Mouse (Mus musculus) cerebellum, adult 11-12 months (tissue): ENCODE results near the gene Cdh12.
"Not testable (repeated sequence)": the region's sequence is repeated elsewhere in the genome, so short reads cannot be mapped to it uniquely, and the experiment has no call there.

Source experiments
- DNase-seq: peaks from one replicate; pipeline ENCODE4 v3.0.0; 2022

Gene Cdh12

DNA sequence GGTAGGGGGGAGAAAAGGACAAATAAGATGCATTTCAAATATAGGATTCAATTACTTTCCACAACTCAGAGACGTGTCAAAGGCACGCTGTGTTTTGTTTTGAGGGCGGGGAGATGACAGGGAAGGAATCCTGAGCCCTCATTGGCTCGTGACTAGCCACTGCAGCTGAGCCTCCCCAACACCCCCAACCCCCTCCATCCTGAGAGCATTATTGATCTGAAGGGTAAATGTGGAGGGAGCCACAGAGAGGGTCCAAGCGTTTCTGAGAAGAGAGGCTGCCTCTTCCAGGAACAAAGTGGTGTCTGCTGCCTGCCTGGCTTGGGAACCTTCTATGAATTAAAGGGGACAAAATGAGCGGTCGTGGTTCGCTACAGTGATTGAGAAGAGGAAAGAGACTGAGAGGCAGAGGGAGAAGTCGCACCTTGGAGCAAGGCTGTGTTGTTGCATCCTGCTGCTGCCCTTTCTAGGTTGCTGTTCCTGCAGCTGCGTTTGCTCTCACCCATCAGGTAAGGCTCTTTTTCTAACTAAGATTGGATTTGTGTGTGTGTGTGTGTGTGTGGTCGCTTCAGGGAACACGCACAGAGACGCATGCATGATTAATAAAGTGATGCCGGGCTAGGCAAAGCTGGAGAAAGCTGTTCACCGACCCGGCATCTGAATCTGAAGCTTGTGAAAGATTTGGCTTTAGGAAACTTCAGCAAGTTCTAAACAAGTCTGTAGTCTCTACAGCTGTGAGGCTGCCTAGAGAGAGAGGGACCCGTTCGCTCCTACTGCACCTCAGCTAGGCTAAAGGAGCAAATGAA is at the start of gene Cdh12:
Gene Cdh12 (plus strand): TSS at position 405 of the 803 bp plus-strand sequence.
- no peak for DNase-seq

DNA sequence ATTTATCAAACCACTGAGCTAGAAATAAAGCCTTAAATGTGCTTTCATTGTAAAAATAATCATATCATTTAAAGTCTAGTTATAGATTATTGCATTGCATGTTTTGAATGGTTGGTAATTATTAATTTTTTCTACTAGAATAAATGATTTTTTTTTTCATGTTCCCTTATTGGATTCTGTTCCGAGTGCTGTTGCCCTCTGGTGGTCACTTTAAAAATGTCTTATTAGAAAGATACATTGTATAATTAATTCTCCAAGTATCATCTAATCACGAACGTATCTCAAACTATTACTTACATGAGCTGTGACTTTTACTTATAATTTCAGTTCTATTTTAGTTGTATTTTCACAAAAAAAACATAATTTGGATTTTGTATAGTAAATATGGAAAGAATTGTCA is 45.5 kb upstream of the Cdh12 start:
- no peak for DNase-seq

DNA sequence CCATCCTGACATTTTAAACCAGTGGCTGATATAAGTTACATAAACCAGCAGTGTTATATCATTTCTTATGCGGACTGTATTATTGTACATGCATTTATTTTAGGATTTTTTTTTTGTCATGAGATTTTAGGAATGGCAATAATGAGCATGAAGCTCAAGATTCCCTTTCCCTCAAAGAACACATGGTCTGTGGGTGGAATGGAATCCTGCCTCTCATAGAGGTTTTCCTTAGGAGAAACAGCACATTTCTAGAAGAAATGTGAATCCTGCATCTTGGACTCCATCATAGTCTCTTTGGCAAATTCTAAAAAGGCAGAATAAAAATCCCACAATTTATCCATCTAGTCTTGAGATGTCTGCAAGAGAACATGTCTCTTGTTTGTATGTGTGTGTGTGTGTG is 35.7 kb upstream of the Cdh12 start:
- no peak for DNase-seq

DNA sequence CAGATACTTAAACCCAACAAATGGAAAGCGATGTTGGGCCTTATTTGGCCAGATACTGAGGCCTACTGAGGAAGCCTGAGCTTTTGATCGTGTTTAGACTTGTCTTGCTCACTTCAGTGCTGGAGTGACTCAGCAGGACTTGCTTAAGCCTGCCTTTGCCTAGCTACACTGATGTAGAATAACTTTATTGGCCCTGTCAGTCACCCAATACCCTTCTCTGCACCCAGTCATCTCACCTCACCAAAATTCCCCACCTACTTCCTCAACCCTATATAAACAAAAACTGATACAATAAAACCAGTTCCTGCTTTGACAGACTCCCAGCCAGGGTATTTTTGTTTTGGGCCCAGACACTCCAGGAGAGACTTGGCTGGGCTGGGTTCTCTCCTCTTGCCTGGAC is 12.7 kb upstream of the Cdh12 start:
- no peak for DNase-seq

DNA sequence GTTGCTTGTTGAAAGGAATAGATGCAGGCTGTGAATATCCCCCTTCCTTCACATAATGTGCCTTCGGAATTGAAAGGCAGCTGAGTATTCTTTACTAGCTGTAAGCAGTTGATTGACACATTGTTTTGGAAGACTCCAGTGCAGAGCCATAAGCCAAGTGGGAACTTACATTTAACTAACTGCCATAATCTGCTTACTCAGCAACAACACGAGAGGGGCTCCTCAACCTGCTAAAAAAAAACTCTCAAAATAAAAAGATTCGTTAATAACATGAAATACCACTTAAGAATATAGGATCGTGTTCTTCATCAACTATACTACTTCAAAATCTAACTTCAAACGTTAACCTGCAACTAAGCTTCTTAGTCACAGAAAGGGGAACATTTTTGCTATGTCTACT is 1.5 kb downstream of the Cdh12 start:
- no peak for DNase-seq

DNA sequence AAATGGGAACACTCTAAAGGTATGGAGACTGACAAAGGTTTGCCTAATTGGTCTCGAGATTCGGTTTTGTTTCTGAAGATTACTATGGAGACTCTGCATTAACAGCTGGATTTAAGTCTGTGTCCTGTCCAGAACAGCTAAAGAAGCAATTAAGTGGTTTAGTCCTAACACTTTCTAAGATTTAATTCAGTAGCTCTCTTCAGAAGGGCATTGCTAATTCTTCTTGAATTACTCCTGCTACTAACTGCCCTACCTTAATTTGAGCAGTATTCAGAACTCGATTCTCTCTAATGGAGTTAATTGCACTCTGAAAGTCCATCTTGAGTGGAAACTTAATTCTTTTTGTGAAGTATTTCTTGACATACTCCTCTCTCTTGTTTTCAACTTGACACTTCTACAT is 9.4 kb downstream of the Cdh12 start:
- no peak for DNase-seq

DNA sequence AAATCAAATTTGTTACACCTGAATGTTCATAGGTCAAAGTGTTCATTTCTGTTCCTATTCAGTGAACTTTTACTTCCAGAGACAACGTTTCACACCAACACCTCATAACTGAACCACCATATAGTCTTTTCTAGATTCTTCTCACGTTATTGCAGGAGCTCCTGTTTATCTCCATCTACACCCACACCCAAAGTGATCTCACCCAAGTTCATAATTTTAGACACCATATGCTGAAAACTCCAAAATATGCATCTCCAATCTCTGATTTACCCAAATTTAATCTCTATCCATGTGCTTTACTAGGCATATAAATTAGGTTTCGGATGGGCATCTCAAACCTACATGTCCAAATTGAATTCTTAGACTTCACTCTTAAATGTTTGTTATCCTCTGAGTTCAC is 13.4 kb downstream of the Cdh12 start:
- no peak for DNase-seq

DNA sequence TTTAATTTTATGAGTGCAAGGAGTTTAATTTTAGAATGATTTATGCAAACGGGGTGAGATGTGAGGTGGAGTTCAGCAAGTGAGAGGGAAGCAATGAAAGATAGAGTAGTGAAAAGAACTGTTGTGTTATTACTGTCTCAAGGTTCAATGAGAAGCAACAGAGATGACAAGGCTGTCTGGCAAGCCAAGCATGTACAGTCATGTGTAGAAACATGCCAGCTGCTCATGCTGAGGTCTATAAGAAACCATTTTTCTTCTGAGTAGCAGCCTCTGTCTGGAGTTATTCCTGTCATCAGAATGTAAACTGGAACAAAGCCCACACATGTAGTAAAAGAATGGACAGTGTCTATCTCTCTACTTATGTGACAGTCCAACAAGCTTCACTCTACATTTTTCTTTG is 14.5 kb downstream of the Cdh12 start:
- no peak for DNase-seq

DNA sequence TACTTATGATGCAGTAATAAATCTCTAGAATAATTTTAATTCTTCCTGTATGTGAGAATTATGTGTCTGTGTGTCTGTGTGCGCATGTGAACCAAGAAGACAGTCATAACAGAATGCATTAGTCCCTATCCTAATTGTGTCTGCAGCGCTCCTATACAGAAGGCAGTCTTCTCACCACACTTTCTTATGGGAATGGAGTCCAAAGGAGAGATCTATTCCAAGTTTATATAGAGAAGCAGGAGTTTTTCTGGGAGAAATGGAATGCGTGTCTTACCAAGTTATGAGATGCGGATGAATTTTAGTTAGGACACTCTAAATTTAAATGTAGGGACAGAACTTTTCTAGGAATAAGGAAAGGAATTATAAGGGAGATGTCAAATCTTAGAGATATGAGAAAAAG is 101.9 kb downstream of the Cdh12 start:
- DNase-seq = no peak

DNA sequence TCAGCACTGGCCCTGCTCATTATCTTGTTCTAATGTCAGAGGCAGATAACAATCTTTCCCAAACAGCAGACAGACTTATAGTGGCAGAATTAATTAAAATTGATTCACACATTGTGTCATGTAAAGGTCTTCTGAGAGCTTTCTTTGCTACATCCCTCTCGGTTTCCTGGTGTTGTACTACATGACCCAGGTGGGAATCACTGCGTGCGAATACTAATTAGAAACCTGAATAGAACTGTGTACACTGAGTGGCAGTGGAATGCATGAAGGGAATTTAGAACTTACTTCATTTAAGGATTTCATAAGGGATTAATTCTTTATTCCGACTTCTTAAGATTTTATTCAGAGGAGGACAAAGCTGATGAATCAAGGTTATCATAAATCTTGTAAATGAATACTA is 121.9 kb downstream of the Cdh12 start:
- DNase-seq = no peak

DNA sequence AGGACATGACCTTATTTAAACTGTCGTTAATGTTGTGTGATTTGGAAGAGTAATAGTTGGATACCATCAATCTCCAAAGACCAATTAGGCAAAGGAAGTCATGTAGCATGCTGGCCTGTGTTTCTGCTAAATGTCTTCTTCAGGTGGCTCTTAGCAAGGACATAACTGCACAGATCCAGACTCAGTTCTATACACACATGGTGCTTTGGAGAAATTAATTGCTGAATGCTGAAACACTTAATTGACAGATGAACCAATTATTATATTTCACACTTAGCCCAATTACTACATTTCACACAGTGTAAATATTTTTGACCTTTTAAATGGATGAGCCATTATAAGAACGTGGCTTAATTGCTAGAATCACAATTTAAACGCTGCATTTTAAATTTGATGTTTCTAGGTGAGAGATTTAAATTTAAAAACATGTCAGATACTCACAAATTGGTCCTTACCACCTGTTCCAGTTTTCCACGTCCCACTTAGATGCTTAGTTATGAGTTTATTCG is 133.6 kb downstream of the Cdh12 start:
- DNase-seq = no peak

DNA sequence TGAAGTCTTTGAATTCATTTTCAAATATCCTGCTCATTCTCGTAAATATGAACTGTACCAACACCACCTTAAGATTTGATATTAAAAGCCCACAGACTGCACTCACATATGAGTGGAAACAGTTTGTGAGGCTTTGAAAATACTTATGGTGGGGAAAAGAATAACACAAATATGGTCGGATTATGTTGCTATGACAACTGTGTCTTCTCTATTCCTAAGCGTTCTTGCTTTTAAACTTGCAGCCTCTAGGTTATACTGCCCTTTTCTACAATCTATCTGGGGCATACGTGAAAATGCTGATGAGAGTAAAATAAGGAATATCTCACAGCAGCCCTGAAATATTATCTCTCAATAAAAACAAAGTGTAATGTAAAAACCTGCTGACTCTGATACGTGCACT is 142.5 kb downstream of the Cdh12 start:
- no peak for DNase-seq

DNA sequence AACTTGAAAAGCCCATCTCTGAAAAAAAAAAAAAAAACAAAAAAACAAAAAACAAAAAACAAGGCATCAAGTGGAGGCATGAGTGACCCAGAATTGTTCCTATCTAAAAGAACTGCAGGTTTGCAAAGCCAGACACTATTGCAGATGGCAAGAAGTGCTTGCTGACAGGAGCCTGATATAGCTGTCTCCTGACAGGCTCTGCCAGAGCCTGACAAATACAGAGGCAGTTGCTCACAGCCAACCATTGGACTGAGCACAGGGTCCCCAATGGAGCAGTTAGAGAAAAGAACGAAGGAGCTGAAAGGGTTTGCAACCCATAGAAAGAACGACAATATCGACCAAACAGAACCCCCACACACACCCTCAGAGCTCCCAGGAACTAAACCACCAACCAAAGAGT is 156.7 kb downstream of the Cdh12 start:
- not testable (repeated sequence) for DNase-seq

DNA sequence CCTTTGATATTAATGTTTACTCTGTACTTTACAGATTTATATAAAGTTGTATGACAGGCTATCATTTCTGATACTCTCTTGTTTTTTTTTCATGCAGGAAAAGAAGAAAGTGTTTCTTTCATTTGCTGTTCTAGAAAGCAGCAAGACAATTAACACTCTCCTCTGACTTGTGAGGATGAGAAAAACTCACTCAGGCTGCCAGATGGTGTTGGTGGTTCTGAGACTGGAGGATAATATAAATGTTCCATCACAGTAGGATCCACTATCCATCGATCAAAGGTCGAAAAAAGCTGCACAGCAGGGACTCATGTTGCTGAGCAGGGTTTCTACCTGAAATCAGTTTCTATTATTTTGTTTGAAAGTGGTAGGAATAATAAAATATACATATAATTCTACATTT is 185.5 kb downstream of the Cdh12 start:
- no peak for DNase-seq

DNA sequence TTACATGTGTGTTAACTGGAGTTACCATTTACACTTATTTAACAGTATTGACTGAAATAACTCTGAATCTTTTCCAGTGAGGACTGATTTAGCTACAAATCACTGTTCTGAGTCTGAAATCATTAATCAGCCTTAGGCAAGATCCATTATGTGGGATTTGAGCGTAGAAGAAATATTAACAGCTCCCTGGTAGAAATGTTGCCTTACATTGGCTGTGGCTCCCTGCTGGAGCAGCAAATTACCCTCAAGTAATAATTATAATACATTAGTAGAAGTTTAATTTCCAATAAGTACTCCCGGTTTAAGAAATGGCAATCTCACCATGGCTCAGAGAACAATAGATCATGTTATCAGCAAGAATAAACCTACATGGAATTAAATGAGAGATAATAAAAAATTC is 190.1 kb downstream of the Cdh12 start:
- no peak for DNase-seq

DNA sequence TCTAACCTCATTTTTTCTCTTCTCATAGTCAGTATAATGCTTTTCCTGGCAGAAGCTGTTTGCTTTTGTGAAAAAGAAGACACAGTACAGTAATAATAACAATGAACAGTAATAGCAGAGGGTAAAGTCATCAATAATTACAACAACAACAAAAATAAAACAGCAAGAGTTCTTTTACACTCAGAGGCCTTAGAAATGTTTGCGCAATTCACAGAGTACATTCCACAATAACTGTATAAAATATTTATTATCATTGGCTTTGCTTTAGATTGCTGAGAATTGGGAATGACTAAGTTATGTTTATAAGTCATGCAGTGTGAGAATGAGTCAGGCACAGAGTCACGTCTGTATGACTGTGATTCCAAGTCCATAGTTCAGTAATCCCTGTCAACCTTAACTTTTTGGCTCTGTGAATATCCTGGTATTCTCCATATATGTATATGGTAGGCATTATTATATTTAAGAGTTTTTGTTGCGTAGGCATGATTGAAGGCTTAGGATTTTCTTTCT is 193.9 kb downstream of the Cdh12 start:
- no peak for DNase-seq

DNA sequence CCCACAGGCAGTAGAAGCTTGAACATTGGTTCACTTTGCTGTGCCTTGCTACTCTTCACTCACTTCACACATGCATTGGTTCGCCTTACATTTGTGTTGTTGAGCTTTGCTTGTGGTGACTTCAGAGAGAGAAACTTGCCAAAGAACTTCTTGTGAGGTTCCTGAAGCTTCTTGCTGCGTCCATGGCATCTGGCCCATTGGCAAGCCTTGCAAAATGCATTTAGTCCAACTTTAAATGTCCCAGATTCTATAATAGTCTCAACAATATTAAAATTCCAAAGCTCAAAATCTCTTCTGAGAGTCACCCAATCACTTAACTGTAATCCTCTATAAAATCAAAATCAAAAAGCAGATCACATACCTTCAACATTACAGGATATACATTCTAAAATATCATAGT is 211.2 kb downstream of the Cdh12 start:
- no peak for DNase-seq

DNA sequence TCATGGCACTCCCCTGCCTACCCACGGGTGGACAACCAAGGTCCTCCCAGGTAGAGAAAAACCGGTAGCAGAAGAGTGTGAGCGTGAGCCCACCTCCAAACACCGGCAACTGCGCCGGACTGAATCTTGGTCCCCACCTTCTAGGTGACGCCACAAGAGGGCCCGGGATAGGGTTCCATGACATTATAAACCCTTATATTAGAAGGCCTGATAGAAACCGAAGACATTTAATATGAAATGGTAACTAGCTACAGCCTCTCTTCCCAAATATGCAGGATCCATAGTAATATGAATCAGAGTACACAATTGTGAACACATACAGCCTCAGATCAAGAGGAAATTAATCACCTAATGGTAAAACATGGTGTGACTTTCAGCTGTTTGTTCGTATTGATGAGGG is 217.6 kb downstream of the Cdh12 start, which contains the start of gene Acot10:
Gene Acot10 (minus strand): TSS at position 101 of the 400 bp plus-strand sequence.
- DNase-seq = no peak

DNA sequence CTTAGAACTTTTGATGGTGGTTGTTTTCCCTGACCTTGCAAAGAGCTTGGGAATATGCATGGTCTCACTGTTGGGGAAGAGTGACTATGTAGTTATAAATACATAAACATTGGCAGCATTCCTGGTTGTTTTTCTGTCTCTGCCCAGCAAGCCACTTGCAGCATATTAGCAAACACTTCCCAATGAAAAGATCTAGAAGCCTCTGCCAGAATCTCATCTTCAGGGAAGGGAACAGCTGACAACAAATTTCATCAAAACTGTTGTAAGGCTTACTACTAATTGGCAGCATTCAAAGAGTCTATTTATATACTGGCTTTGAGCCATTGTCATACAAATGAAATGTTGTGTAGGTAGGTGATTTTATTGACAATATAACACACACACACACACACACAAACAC is 218.3 kb downstream of the Cdh12 start:
- DNase-seq = no peak

DNA sequence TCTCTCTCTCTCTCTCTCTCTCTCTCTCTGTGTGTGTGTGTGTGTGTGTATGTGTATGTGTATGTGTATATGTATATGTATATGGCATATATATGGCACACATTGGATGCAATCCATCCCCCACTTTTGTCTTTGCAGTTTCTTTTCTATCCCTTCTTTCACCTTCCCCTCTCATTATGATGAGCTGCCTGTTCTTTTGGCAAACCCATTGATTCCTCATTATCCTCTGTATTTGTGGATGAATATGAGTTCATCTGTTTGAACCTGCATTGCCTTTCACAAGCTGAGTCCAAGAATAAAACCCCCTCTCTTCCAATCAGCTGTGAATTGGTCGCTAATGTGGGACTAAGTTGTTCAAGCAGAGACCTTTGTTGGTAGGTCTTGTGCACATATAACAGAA is 218.9 kb downstream of the Cdh12 start:
- no peak for DNase-seq

DNA sequence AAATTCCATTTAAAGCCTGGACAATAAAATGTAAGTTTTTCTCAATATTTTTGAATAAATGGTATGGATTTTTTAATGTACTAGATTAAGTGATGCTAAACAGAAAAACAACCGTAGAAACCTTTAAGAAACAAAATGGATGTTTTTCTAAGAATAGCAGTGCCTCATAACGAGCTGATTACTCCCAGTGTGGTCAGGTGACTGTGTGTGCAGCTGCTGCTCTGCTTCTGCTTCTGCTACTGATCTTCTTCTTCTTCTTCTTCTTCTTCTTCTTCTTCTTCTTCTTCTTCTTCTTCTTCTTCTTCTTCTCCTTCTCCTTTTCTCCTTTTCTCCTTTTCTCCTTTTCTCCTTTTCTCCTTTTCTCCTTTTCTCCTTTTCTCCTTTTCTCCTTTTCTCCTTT is 220.4 kb downstream of the Cdh12 start:
- not testable (repeated sequence) for DNase-seq

DNA sequence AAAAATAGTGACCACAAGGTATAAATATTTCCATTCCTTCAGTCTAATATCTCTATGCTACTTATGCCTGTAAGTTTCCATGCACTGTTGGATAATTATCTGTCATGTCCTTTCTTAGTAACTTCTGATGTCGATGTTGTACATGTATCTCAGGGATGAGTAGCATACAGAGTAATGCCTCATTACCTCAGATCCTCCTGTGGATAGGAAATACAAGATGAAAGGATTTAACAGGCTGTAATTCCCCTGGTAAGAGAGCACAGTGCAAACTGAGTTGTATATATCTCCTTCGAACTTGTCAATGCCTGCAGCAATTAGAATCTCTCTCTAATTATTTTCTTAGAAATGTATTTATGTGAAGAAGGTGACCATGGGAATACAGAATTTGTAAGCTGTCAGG is 233.7 kb downstream of the Cdh12 start:
- no peak for DNase-seq

DNA sequence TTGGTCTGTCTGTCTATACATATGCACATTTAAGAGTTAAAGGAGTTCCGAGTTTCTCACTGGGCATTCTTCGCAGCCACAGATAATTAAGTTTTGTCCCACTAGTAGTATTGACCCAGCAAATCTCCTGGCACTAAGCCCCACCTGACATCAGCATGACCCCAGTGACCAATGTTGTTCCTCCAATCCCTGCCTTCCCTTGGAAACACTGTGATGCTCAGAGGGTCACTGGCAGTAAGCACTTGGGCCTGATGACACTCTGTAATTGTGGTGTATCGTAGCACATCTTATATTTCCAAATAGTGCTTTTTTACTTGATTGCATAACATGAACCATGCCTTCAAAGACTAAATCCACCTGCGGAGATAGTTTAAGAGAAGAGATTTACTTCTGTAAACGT is 235.1 kb downstream of the Cdh12 start:
- DNase-seq = no peak

DNA sequence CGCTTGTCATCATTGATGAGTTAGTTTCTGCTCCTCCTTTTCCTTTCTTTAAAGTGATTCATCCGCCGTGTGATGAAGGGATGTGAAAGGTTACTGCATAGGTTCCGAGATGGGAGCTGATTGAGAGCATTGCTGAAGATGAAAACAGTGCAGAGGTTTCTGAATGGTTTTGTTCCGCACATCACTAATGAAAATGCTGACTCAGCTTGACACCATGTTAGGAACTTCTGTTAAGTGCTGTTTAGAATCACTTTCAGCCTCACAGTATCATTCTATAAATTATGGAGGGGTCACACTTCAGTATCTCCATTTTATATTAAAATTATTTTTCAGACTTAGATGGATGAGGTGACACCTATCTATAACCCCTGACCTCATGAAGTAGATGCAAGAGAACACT is 247.2 kb downstream of the Cdh12 start:
- no peak for DNase-seq

DNA sequence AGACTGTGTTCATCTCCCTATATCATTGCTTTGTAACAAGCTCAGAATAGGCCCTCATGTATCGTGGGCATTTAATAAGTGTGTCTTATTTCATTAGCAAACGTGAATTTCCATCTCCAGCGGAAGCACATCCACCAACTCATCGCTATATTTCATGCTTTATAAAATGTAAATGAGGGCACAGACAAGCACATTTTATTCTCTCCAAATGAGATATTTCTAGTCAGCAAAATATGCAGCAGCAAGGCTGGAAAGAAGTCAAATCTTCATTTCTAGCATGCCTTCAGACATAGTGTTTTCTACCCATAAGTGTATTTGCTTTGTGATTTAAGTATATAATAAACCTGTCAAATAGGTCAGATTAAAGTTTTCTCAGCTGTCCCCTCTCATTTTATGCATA is 262.8 kb downstream of the Cdh12 start:
- no peak for DNase-seq
